Mouse (Mus musculus) layer of hippocampus, postnatal 36 days (tissue): ENCODE data around the gene Capn5. TPM values are rescaled to one million over a fixed set of nuclear protein-coding genes. Genes with fewer than 3 reads are reported as not detected.

Source experiments
- DNase-seq, 2 experiments: peaks; one replicate each; pipeline ENCODE4 v3.0.0; 2022
- total RNA-seq, 2 experiments: library from RNA; stranded (reverse); gene quantifications; 2 replicates each; pipeline ENCODE4 v1.2.3; 2021

Capn5 gene
- total RNA-seq, 2 experiments from 2014 or later: 48.6 to 48.8 TPM

DNA sequence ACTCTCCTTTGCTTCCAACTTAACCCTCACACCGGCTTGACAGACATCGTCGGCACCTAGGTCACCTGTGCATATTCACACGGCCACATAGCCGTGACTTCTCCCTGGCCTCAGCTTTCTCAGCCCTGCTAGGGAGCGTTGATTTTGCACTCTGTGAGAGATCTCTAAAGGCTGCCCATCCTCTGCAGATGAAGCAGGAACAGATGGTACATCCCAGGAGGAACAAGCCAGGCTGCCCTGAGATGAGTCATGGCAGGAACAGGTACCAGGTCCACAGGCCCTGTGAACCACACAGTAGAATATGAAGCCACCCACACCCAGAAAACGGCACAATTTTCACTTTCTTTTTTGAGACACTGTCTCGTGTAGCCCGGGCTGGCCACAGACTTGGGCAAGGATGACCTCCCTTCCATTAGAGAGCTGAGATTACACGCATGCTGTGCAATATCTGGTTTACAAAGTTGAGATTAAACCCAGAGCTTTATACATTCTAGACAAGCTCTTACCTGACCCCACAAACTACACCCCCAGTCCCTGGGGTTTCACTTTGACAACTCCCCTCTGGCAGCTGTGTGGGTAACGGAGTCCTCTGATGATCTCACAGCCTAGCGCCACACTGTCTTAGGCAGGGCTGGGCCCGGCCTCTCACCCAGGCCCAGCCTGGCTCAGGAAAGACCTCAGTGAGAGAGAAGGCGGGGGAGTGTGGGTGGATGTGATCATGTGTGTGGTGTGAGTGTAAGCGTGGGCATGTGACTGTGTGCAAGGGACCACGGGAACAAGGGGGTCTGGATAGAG lies 69.2 kb downstream of the Capn5 start:
- no peak for DNase-seq

DNA sequence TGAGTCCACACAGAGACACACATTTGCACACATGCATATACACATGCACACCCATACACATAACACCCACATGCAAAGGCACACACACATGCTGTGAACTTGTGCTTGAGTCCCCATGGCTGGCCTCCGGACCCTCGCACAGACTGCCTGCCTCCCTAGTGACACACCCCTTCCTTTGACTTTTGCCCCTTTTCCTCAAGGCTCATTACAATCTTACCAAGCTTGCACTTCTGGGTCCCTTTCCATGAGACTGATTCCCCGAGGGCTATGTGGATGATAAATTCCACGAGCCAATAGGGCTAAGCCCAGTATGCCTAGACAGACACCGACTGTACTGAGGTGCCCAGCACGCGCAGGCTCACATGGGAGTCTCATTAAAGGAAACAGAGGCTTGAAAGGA lies 71.8 kb downstream of the Capn5 start:
- no peak for DNase-seq

- DNase-seq: no peak
These were observed 73.3 kb downstream of the Capn5 start for GRCm38 (mm10) chr7:98104481-98105435.

GRCm38 (mm10) chr7:98103942-98104292 lies 74.2 kb downstream of the Capn5 start:
- no peak for DNase-seq

DNA sequence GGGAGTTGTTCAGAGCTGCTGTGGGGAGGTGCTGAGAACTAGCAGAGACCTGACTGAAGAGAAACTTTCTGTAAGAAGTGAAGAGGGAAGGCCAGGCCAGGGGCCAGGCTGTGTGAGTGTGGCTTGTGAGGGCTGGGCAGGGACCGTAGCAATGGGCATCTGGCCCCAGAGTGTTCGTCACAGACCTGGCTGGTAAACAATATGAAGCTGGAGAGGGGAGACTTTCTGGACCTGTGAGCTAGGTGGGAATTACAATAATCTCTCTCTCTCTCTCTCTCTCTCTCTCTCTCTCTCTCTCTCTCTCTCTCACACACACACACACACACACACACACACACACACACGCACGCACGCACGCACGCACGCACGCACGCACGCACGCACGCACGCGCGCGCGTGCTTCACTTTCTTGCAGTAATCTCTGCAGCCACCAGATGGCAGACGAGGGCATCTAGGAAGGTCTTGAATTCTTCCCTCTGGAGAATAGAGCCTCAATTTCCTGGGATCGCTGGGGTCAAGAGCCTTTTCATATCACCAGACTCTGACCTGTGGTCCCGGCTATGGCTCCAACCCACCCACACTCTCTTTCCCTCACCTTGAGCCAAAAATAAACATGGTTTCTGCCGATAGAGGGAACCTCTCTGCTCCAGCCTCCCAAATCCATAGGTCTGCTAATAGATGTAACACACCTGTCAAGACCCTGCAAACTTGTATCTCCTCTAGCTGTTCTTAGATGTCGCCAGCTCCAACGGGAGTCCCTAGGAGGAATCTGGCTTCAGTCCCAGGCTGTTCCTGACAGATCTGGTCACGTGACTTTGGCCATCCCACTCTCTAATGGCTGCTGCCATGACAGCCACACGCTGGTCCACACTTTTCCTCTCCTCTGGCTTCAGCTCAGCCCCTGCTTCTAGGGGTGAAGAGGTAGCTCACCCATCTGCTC lies 74.8 kb downstream of the Capn5 start:
- DNase-seq: peak; percentile 68 to 77

- no peak for DNase-seq
These were observed 75.6 kb downstream of the Capn5 start for GRCm38 (mm10) chr7:98102488-98102887.

DNA sequence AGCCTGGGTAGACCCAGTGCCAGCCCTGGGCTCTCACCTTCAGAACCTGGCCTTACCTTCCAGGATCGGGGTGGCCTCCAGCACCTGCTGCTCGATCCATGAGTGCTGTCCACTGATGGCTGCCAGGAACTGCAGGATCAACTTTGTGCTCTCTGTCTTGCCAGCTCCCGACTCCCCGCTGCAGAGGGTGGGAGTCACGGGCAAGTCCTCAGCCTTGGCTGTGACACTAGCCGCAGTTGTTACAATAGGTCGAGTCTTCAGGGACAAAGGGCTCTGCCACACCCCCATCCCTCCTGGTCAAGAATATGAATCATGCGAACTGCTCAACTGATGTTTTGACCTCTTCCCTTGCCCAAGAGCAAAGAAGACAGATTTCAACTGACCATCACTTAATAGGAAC lies 80.5 kb downstream of the Capn5 start:
- DNase-seq: no peak

- DNase-seq: no peak
These were observed 82.2 kb downstream of the Capn5 start for GRCm38 (mm10) chr7:98095852-98096251.

GRCm38 (mm10) chr7:98086346-98086745 lies 91.7 kb downstream of the Capn5 start:
- no peak for DNase-seq

- DNase-seq: no peak
These were observed 92.8 kb downstream of the Capn5 start for GRCm38 (mm10) chr7:98085314-98085713.

- DNase-seq: no peak
These were observed 93.4 kb downstream of the Capn5 start for GRCm38 (mm10) chr7:98084541-98085293.

- DNase-seq: no peak
These were observed 95.7 kb downstream of the Capn5 start for GRCm38 (mm10) chr7:98082376-98082775.

DNA sequence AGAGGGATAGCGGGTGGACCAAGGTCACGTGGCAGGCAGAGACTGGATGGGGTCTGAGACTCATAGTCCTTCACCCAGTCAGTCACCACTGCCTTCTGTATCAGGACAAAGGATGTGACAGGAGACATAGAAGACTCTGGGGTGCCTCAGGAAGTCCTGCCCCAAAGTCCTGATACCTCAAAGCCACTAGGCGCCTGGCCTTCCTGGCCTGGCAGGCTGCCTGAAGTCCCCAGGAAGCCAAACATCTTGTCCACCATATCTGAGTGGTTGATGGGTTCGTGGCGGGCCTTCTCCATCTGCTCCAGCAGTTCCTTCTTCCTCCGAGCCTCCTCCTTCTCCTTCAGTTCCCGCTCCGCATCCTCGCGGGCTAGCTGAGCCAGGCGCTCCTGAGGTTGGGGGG lies 100.6 kb downstream of the Capn5 start:
- DNase-seq: no peak

DNA sequence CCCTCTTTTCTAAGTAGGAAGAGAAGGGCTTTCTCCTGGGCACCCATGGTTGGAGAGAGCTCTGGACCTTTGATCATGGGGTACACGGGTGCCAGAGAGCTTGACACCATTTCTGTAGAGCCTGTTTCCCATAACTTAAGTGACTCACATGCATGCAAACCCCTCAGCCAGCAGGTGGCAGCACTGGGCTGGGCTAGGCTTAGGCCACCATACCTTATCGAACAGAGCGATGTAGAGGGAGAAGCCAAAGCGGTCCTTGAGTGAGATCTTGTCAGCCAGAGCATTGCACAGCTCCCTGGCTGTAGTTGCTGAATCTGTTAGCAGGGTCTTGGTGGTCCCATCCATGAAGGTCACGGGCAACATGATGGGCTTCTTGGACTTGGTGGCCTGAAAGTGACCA lies 106.5 kb downstream of the Capn5 start:
- DNase-seq: peak; percentile 61 to 69

Other genes starting within 250 kb of the Capn5 start
- 10 to 100 TPM; 10.1 to 10.2 TPM for gene Myo7a, start 58.8 kb downstream of the Capn5 start, total RNA-seq
- gene Omp, start 32.8 kb downstream of the Capn5 start, total RNA-seq: 1 to 10 TPM; 1.1 to 1.2 TPM
- under 1 TPM; 0.25 to 0.42 TPM for gene B3gnt6, start 21.2 kb upstream of the Capn5 start, total RNA-seq
- 10 to 100 TPM; 21.0 to 21.4 TPM for gene Acer3, start 142.9 kb upstream of the Capn5 start, total RNA-seq
- gene Tsku, start 183.1 kb upstream of the Capn5 start, total RNA-seq: 1 to 10 TPM; 1.4 TPM